Mouse (Mus musculus) brain, embryonic 14.5 days (tissue): ENCODE data around the gene Psmd7.

Experiments used
- CTCF ChIP-seq: fragments of 200-500 bp; IDR thresholded peaks from 2 replicates; pipeline ENCODE4 v1.5.1; 2012; ENCODE audit warnings: inconsistent platforms, mild to moderate bottlenecking, moderate library complexity, borderline replicate concordance; ENCODE audit not compliant: insufficient read depth, insufficient read length; ENCODE audit errors: extremely low read depth
- POLR2A ChIP-seq: fragments of 200-500 bp; IDR thresholded peaks from 2 replicates; pipeline ENCODE4 v1.6.1; 2012; ENCODE audit warnings: mild to moderate bottlenecking, inconsistent platforms, borderline replicate concordance; ENCODE audit not compliant: poor library complexity, insufficient read depth, insufficient read length, severe bottlenecking; ENCODE audit errors: extremely low read depth

DNA sequence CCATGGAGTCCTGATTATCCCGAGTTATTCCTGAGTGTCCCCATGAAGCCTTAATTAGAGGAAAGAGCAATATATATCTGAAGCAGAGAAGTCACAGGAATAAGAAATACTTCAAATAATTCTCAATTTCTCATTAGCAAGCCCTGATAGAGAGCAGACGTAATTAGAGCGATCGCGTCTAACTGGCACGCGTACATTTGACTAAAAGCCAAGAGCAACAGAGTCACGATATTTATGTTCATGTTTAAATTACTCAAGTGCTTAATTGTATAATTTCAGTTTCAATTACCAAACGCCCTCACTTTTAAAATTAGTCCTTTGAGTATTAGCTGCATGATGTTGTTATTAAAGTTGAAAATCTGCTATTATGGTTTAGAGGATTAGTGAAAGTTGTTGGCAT is 39.6 kb upstream of the Psmd7 start:
- TF ChIP-seq POLR2A: no peak
- no peak for TF ChIP-seq CTCF
